Mouse (Mus musculus) embryo, embryonic 10 days (tissue): ENCODE measurements around the gene Ppih.
"Not testable (repeated sequence)": the region's sequence is repeated elsewhere in the genome, so short reads cannot be mapped to it uniquely, and the experiment has no call there.

Experiments
- DNase-seq: peaks from one replicate; pipeline ENCODE4 v3.0.0-alpha.2; 2015; ENCODE audit warnings: low spot score

The Ppih gene

DNA sequence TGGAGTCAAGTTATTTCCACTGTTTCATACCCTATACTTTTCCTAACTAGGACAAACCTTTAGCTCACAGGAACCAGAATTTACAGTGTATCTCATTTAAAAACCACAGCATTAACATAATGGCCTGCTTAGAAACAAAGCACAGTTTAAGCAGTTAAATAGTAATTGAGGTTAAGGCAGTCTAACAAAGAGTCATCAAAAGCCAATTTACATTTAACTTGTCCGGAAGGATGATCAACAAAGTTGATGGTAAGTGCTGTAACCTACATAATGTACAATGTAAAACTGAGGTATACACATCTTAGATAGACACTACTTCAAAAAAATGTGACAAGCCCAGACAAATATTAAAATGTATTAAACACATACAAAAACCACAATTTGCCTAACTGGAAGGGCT lies 28.4 kb downstream of the Ppih start:
- no peak for DNase-seq

DNA sequence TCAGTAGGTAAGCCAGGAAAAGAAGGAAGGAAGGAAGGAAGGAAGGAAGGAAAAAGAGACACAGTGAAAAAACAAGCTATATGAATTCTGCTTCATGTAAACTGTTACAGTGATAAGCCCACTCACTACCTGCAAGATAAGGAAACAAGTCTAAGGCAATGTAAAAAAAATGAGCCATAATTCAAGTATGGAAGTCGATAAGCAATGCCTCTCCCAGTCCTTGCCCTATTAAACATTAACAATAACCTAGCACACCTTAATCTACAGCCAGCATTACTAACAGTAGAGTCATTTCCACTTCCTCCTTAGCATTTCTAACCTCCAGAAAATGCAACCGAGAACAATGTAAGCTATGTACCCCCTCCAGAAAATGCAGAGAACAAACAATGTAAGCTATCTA lies 35.0 kb downstream of the Ppih start:
- no peak for DNase-seq

DNA sequence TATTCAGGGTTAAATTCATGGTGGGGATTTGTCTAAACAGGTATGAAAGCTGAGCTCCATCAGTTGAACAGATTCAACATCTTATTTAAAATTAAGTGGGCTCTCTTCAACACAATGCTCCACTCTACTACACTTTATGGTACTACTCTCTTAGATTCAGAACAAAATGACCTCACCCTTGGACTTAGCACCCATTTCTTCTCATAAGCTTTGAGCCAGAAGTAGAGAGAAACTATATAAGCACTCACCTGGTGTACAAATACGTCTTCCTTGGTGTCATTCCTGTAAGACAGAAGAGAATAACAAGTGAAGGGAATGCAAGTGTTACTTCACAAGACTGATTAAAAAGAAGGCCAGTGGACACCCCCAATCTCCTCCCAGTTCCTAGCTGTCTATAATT lies 35.5 kb downstream of the Ppih start:
- no peak for DNase-seq

DNA sequence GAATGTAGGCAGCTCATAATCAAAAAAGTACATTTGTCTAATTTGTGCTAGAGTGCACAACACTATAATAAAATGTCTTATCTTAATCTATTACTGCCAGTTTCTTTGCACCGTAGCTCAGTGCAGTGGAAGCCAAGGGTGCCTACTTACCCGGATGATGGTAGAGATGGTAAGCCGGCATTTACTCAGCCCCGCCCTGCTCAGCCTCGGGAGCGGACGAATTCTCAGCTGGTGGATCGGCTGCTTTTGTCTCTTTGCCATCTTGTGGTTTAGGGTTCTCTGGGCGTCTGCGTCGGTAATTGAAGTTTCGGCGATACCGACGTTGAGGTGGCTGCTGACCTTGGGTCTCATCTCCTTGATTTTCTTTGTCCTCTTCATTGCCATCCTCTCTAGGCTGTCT lies 41.6 kb downstream of the Ppih start:
- not testable (repeated sequence) for DNase-seq

DNA sequence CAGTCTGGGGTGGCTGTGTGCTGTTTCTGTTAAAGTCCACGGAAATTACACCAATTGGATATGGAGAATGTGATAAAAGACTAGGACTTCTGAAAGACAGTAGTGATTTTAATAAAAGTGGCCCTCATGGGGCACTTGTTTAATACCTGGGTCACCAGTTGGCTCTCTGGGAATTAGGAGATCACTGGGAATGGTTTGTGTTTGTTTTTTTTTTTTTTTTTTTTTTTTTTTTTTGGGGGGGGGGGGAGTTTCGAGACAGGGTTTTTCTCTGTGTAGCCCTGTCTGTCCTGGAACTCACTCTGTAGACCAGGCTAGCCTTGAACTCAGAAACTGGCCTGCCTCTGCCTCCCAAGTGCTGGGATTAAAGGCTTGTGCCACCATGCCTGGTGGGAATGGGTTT lies 44.6 kb downstream of the Ppih start:
- no peak for DNase-seq

DNA sequence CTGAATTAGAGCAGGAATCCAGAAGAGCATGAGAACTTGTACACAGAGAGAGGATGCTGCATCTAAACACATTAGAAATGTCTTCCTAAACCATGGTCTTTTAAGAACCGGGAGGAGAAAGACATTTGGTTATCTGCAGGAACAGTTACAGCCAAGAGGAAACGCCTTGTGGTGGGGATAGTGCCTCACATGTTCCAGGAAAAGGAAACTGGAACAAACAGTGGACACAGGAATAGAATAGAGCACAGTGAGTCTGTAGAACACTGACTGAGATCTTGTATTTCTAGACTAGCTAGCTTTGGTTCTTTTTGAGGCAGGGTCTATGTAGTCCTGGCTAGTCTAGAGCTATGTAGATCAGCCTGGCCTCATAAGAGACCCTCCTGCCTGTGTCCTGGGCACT lies 45.1 kb downstream of the Ppih start:
- DNase-seq: no peak

DNA sequence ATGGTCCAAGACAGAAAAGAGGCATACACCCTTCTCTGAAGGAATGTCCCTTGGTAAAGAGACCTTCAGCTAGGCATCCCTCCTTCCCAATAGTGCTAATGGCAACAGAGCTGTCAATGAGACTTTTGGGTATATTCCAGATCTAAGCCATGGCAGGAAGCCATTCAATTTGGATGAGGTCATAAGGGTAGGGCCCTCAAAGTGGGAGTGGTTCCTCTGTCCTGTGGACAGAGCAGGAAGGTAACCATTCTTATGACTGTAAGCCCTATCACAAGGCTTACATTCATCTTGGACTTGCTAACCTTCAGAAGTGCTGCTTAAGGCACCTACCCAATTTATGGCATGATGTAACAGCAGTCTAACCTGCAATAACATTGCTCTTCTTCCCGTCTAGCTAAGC lies 45.7 kb downstream of the Ppih start:
- DNase-seq: no peak

DNA sequence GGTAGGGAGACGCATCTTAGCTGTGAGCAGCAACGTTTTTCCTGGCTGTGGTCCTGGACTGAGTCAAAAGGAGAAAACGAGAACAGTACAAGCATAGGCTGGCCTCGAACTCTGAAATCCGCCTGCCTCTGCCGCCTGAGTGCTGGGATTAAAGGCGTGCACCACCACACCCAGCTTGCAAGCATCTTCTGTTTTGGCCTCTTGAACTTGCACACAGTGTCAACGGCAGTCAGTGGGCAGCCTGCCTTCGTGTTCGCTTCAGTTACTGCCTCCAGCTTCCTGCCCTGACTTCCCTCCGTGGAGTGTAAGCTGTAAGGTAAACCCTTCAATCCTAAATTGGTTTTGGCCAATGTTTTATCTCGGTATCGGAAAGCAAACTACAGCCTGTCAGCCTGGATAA lies 53.7 kb downstream of the Ppih start:
- no peak for DNase-seq

DNA sequence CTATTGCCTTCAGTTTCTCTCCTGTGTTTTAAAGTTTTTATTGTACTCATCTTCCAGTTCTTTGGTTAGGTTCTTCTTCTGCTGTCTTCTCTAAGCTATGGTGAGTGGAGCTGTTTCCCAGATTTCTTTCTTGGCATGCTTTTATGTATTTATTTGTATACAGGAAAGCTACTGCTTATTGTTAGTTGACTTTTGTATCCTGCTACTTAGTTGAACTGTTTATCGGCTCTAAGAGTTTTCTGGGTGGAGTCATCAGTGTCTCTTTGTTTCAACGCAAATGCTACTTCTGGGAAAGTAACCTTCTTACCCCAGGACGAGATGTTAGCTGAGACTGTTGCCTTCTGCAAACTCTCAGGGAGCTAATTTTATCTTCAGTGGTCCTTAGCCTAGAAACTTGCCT lies 56.9 kb downstream of the Ppih start:
- no peak for DNase-seq

DNA sequence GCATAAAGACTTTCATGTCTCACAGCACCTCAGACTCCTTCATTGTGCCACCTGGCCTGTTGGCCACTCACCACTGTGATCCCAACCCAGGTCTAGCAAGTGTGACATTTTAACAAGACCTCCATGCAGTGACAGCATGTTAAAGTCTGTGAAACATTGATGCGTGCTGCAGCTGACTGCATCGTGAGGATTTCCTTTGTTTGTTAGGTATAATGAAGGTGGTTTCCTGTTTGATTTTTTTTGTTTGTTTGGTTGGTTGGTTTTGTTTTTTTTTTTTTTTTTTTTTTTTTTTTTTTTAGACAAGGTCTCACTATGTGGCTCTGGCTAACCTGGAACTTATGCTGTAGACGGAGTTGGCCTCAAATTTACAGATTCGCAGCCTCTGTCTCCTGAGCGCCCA lies 57.9 kb downstream of the Ppih start:
- no peak for DNase-seq

DNA sequence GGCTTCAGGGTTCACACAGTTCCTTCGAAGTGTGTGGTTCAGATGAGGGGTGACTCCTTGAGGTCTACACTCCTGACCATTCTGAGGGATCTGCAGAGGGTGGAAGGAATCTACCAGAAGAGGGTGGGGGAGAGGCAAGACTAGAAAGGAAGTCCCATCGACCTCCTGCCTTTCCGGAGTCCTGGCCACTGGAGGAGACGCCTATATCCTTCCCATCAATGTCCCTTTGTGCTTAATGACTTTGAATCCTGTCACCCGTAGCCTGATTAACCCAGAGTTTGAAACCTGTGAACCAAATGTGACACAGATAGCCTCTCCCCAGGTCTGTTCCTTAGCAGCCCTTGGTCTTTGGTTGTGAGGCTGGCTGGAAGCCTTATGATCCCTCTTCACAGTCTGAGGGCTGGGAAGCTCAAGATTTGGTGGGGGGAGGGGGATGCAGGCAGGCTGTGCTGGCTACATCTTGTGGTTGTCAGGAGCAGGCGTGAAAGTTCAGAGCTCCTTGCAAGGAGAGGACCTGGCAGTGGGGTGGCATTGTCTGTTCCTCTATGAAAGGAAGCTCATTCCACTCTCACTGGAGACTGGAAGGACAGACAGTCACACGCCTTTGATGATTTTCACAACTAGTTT lies 59.1 kb downstream of the Ppih start:
- DNase-seq: no peak

DNA sequence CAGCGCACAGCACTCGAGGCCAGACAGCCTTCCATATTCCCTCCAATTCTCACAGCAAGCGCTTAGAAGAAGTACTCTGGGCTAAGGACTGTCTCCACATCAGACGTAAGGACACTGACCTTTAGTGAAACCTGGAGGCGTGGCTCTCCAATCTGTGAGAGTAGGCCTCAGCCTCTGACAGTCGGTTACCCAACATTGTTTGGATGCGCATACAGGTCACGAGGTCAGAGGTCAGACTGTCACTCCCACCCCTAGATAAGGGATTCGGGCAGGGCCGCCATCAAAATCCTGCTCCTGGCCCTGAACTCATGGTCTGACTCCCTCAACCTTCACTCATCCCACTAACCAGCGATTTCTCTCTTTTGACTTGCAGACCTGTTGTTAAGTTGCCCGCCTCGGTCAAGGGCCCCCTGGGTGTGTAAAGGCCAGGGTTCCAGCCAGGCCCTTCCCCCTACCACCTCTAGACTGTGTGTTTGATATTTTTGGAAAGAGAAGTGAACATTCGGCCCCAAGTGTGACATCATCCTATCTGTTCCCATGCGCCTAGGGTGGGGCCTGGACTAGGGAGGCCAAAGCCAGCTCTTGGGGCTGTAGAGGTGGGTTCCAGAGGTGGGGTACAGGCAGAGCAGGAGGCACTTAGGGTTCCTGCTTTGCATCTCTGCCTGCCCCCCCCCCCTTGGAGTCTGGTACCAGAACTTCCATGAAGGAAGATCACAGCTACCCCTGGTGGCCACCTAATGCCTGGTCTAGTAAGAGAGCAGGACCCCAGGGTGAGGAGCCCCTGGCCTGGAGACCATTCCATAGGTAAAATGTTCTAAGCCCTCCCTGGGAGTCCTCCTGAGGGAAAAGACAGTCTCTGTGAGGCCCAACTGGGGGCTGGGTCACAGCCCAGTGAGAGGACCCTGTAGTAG lies 60.7 kb downstream of the Ppih start:
- DNase-seq: no peak

DNA sequence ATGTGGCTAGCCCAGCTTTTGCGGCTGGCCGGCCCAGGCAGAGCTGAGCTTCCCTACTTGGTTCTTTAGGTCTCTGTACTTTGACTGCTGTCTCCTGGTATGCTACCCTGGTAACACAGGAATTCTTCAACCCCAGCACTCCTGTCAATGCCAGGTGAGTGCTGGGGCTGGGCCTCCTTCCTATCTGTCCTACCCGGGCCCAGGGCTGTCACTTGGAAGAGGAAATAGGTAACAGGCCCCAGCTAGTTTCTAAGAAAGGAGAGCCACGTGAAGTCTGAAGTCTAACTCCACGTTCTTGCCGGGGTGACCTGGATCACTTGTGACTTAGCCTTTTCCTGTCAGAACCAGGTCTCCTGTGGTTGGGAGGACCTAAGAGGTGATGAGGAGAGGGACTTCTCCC lies 63.3 kb downstream of the Ppih start:
- no peak for DNase-seq

DNA sequence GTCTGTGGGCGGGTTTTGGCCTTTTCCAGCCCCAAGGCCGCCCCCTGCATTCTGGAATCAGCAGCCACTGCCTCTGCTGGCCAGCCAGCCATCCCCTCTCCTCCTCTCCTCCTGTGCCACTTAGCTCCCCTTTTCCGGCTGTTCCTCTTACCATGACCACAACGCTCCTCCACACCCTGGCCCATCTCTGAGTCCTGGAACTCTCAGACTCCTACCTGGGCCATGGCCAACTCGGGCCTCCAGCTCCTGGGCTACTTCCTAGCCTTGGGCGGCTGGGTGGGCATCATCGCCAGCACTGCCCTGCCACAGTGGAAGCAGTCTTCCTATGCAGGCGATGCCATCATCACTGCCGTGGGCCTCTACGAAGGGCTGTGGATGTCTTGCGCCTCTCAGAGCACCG lies 65.0 kb downstream of the Ppih start, which contains the start of gene Cldn19:
Cldn19 (plus strand) TSS at position 64 of the 400 bp plus-strand sequence.
- DNase-seq: no peak

DNA sequence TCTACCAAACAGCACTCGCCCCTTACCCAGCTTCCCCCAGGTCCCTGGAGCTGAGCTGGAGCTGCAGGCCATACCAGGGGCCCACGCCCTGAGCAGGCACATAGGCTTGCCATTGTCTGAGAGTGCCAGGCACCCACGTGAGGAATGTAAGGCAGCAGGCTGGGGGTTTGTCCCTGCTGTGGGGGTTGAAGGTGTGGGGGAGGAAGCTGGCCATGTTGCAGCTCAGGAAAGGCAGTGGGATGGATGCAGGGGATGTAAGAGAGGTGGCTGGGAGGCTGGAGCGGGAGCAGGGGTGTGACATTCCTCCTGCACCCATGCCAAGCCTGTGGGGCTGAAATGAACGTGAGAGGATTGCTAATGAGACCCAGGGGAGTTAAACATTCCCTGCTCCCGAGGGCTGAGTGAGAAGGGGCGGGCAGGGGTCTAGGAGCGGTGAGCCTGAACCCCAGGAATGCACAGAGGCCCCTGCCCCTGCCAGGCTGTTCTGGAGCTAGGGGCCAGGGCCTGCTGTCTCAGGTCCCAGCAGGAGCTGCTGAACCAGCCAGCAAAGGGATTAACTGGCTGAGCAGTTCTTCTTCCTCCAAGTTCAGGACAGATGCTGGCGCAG lies 66.2 kb downstream of the Ppih start:
- DNase-seq: no peak

DNA sequence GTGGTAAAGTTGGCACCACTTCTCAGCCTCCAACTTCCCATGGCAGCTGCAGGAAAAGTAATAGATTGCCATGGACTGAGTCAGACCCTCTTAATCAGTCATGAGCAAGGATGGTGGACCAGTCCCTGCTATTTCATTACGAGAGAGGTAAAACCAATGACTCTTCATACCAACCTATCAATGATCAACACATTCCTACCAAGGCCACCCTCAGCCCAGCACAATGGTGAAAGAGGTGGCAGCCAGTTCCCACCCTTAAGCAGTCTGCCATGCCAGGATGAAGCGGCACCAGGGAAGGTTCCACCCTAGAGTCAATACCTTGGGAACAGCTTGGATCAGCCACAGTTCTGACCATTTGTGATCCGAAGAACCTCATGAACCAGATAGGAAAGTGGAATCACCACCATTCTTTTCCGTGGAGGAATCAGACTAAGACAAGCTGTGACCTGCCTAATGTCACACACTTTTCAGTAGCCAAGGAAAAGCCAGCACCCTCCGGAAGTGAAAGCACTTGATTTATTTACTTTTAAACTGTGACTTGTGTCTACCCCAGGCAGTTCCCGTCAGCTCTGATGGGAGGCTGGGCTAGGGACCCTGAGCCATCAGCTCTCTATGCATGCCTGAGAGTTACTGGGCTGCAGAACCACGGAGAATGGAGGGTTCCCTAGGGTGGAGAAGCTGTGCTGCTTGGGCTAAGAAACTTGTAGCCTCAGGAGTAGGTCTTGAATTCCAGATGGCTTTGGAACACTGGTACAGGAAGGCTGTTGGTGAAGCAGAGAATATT lies 68.1 kb downstream of the Ppih start:
- no peak for DNase-seq
